Mouse (Mus musculus) megakaryocyte, embryonic 14.5 days (primary cell): ENCODE results near the gene Manbal.

Source experiments
- FLI1 ChIP-seq: IDR thresholded peaks from 2 replicates; pipeline ENCODE4 v1.6.1; 2012; ENCODE audit warnings: low read length, inconsistent platforms, mixed read lengths
- GATA1 ChIP-seq: IDR thresholded peaks from 3 replicates; pipeline ENCODE4 v1.6.1; 2012; ENCODE audit warnings: mixed read lengths, low read length, inconsistent platforms, borderline replicate concordance

DNA sequence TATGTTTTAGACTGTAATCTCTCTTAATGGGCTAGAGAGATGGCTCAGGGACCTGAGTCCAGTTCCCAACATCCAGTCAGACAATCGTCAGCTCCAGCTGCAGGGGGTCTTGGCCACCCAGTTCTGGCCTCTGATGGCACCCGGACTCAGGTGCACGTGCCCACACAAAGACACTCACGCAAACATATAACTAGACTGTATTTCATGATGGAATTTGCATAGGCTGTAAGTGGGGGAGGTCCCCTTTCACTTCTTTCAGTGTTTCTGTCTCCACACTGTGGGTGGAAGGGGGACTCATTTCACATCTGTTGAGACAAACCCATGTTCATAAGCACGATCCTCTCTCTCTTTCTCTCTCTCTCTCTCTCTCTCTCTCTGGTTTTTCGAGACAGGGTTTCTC lies 33.1 kb downstream of the Manbal start:
- TF ChIP-seq GATA1, result no peak
- no peak for TF ChIP-seq FLI1
